Mouse (Mus musculus): ENCODE measurements at regions not wholly inside any gene's neighbourhood (a gene's known extent, or its start where the extent isn't known, plus 50 kb on each side); places are given as distances from the start of the nearest gene placed in this dataset.

DNA sequence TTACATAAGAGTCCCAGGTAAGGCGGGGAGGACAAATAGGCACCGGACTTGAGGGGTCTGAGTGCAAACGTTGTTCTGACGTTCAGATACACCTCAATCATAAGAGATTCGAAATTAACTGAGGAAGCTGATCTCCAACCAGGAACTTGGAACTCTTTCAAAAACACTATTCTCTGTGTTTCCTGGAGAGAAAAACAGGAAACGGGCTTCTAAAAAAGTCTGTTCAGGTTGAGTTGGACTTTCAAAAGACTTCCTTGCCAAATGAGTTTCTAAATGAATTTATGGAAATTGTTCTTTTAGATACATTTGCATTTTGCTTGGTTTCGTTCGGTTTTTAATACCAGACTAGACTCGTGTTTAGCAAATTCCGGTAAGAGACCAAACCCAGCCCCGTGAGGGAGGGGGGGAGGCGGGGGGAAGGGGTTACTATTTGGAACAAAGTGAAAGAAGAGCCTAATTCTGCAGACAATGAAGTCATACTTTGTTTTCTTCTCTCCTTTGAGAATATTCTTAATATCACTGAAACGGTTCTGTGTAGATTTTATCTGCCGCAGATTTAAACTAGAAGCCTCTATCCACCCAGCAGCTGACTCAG, 432.3 kb upstream of the Acvr2a start:
- TF ChIP-seq POLR2A (IDR thresholded peaks at IDR 0.05; ENCODE audit: low read depth, low read length) (no peak), CTCF (conservative IDR thresholded peaks at IDR 0.05; ENCODE audit: insufficient read depth, insufficient read length, low read depth, low read length) (no peak)
